Mouse (Mus musculus): ENCODE measurements around the gene Hdgfl3. TPM values are rescaled to one million over a fixed set of nuclear protein-coding genes. Genes with fewer than 3 reads are reported as not detected.
"Not testable (repeated sequence)": the region's sequence is repeated elsewhere in the genome, so short reads cannot be mapped to it uniquely, and the experiment has no call there.

Hdgfl3 gene
- polyA plus RNA-seq, 1 experiment from 2014 or later, result 46.6 TPM

- not testable (repeated sequence) for H3K36me3 ChIP-seq (ENCODE audit: control insufficient read depth, insufficient read depth, low read length); H3K9ac ChIP-seq (ENCODE audit: low read depth, low read length); H3K4me3 ChIP-seq (ENCODE audit: low read depth, low read length); DNase-seq (ENCODE audit: low spot score); H3K27ac ChIP-seq (ENCODE audit: low read depth, low read length); ATAC-seq (ENCODE audit: low FRiP score); H3K4me1 ChIP-seq (replicated peaks; ENCODE audit: control insufficient read depth, insufficient read depth, low read length); H3K4me2 ChIP-seq (replicated peaks; ENCODE audit: low read depth, low read length); H3K27me3 ChIP-seq (ENCODE audit: control insufficient read depth, insufficient read depth, low read length); H3K9me3 ChIP-seq (ENCODE audit: control insufficient read depth, low read length)
- WGBS, result 87% methylated on average over 5 of the region's 5 CpGs
These were observed 96.5 kb downstream of the Hdgfl3 start for GRCm38 (mm10) chr7:81837771-81838170.

DNA sequence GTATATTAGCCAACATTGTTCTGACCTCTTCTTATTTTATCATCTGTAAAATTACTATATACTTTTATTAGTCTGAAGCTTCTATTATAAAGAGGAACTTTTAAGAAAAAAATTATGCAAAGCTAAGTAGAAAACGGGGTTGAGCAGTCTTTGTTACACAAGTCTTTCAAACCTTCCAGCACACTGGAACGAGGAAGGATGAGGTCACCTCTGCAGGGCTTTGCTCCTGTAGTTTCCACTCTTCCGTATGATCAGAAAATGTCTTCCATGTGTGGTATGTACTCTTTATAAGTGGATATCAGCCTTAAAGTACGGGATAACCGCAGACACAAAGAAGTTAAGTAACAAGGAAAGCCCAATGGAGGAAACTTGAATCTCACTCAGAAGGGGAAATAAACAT is 98.8 kb downstream of the Hdgfl3 start:
- no peak overlapping the region for H3K9ac ChIP-seq (ENCODE audit: low read depth, low read length)
- H3K27ac ChIP-seq (ENCODE audit: low read depth, low read length), result no peak overlapping the region
- no peaks in the 10 kb centered on the region for H3K4me1 ChIP-seq (replicated peaks; ENCODE audit: control insufficient read depth, insufficient read depth, low read length)
- H3K9me3 ChIP-seq (ENCODE audit: control insufficient read depth, low read length), result no peaks in the 10 kb centered on the region
- H3K36me3 ChIP-seq (ENCODE audit: control insufficient read depth, insufficient read depth, low read length), result no peaks in the 10 kb centered on the region
- H3K4me3 ChIP-seq (ENCODE audit: low read depth, low read length), result no peak overlapping the region
- ATAC-seq (ENCODE audit: low FRiP score) (no peak), DNase-seq (ENCODE audit: low spot score) (no peak)
- H3K4me2 ChIP-seq (replicated peaks; ENCODE audit: low read depth, low read length), result no peak overlapping the region
- WGBS, result 85% methylated on average over 5 of the region's 5 CpGs
- H3K27me3 ChIP-seq (ENCODE audit: control insufficient read depth, insufficient read depth, low read length), result no peaks in the 10 kb centered on the region

- no peaks in the 10 kb centered on the region for H3K4me1 ChIP-seq (replicated peaks; ENCODE audit: control insufficient read depth, insufficient read depth, low read length)
- no peak for DNase-seq (ENCODE audit: low spot score)
- no peak overlapping the region for H3K4me2 ChIP-seq (replicated peaks; ENCODE audit: low read depth, low read length)
- no peaks in the 10 kb centered on the region for H3K36me3 ChIP-seq (ENCODE audit: control insufficient read depth, insufficient read depth, low read length)
- no peak overlapping the region for H3K9ac ChIP-seq (ENCODE audit: low read depth, low read length)
- no peak for ATAC-seq (ENCODE audit: low FRiP score)
- no peaks in the 10 kb centered on the region for H3K9me3 ChIP-seq (ENCODE audit: control insufficient read depth, low read length)
- H3K4me3 ChIP-seq (ENCODE audit: low read depth, low read length), result no peak overlapping the region
- H3K27me3 ChIP-seq (ENCODE audit: control insufficient read depth, insufficient read depth, low read length), result no peaks in the 10 kb centered on the region
- no peak overlapping the region for H3K27ac ChIP-seq (ENCODE audit: low read depth, low read length)
These were observed 99.4 kb downstream of the Hdgfl3 start for GRCm38 (mm10) chr7:81834847-81835246.

Other genes starting within 250 kb of the Hdgfl3 start
- gene Homer2, start 226.9 kb downstream of the Hdgfl3 start, polyA plus RNA-seq (2014; fragmentation: Nextera tagmentation; extraction: Ambion mirVana), result 22.2 and 24.4 TPM in 2 replicates
- 130 and 132 TPM in 2 replicates for gene Ramac, start 171.5 kb downstream of the Hdgfl3 start, polyA plus RNA-seq (2014; fragmentation: Nextera tagmentation; extraction: Ambion mirVana)
- 43.6 and 49.1 TPM in 2 replicates for gene 3110040N11Rik, start 145.0 kb downstream of the Hdgfl3 start, polyA plus RNA-seq (2014; fragmentation: Nextera tagmentation; extraction: Ambion mirVana)
- gene Btbd1, start 105.0 kb downstream of the Hdgfl3 start, polyA plus RNA-seq (2014; fragmentation: Nextera tagmentation; extraction: Ambion mirVana), result 101 and 103 TPM in 2 replicates
- not detected in 2 replicates for gene Gm10160, start 78.7 kb downstream of the Hdgfl3 start, polyA plus RNA-seq (2014; fragmentation: Nextera tagmentation; extraction: Ambion mirVana)
- 11.3 and 14.8 TPM in 2 replicates for gene Tm6sf1, start 75.5 kb downstream of the Hdgfl3 start, polyA plus RNA-seq (2014; fragmentation: Nextera tagmentation; extraction: Ambion mirVana)
- 0.59 and 0.81 TPM in 2 replicates for gene Bnc1, start 57.8 kb upstream of the Hdgfl3 start, polyA plus RNA-seq (2014; fragmentation: Nextera tagmentation; extraction: Ambion mirVana)
- 17.5 and 20.4 TPM in 2 replicates for gene Sh3gl3, start 239.4 kb upstream of the Hdgfl3 start, polyA plus RNA-seq (2014; fragmentation: Nextera tagmentation; extraction: Ambion mirVana)

Data from hindbrain, embryonic 11.5 days (tissue).